Mouse (Mus musculus): ENCODE measurements around the gene Cfap299.

Cfap299 gene

GRCm38 (mm10) chr5:98812380-98812779, 483.3 kb downstream of the Cfap299 start:
- no peak for DNase-seq (ENCODE audit: low spot score in 2 of 2)

DNA sequence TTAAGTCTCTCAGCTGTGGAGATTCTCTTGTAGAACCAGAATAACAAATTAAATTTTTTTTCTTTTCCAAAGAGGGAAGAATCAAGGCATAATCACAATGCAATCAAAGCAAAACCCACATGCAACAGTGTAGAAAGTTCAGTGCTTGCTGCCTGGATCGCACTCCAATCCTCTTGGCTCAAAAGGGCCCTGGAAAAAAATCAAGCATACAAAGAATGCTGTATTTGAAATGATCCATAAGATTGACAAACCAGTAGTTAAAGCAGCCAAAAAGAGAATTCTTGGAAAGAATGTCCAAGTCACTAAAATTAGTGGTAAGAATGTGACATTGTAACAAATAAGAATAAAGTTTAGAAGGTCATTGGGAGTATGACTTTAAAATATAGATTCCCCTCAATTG, 486.2 kb downstream of the Cfap299 start:
- DNase-seq (ENCODE audit: low spot score in 2 of 2), result no peak

DNA sequence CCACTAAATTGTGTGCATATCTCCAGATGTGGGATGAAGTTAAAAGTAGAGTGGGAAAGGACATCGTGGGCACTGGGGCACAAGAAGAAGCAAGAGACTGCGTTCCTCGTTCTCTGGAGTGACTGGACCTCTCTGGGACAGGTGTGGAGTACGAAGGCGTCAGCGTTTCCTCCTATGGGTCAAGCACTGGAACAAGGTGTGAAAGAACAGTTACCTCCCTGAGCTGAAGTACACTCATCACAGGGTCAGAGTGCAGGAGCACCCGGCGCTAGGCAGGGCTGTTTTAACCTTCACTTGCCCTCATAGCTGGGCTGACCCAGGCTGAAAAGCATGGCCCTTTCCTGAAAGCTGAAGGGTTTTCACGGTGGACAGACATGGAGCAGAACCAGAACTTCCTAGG, 504.7 kb downstream of the Cfap299 start:
- no peak for DNase-seq (ENCODE audit: low spot score in 2 of 2)

DNA sequence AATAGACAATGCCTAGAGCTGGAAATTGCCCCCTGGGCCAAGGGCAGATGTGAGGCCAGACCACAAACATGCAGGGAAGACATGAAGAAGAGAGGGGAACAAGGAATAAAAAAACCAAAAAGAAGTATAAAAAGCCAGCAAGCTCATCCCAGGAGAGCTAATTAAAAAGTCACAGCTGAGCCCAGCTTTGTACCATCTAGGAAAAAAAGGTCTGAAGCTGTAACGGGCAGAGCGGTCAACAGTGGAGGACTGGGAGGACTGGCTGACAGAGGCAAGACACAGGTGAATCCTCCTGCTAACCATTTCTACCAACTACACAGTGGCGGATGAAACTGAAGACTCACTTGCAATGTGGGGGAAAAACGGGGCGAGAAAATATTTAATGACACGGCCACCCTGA, 505.2 kb downstream of the Cfap299 start:
- no peak for DNase-seq (ENCODE audit: low spot score in 2 of 2)

DNA sequence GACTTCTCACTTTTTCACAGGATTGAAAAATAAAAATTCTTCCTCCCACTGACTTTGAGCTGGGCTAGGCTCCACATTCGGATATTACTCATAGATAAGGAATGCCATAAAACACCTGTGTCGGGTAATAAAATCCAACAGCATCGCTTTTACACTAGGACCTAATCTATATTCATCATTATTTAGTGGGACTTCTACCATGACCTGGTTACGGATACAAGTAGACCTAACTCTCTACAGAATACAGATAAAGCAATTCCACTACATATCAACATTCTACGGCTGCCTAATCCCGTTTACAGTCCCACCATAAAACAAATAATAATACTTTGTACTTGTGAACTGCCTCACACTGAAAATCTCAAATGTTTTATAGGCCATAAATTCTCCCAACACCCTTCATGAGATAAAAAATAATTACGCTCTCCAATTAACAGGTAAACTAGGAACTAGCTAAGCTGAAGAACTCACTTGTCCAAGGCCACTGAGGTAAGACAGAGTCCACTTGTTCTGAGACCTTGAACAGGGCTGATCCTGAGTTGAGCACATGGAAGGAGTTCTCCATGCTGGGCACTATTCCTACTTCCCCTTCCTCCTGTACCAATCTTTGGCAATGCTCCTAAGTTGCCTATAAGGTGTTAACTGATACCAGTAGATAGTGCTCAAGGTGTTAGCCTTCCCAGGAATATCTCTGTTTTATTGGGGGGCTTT, 513.7 kb downstream of the Cfap299 start:
- no peak for DNase-seq (ENCODE audit: low spot score in 2 of 2)

GRCm38 (mm10) chr5:98844664-98845063, 515.6 kb downstream of the Cfap299 start:
- DNase-seq (ENCODE audit: low spot score in 2 of 2), result no peak
